Comparison of ENCODE assay signal across 15 mouse cellular contexts in the genomic region with DNA sequence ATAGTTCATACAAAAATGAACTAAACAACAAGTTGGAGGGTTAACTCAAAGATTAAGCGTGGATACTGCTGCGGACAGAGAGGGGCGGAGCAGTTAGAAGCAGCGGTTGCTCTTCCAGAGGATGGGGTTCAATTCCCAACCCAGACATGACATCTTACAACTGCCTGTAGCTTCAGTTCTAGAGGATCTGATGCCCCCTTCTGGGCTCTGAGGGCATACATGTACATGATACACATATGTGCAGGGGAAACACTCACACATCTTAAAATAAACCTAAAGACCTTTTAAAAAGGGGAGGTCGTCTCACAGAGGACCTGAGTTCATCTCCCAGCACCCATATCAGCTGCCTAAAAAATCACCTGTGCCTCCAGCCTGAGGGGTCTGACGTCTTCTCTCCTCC. TPM values are rescaled to one million over a fixed set of nuclear protein-coding genes. Genes with fewer than 3 reads are reported as not detected.
A peak's percentile ranks its signal among the peaks of the same experiment; 100 is the strongest.
DNase-seq lines count a peak whose midpoint lies in the region; ATAC-seq and TF ChIP-seq lines count a peak whose summit lies in the region.
"Had no signal": no experiment of that assay in that cellular context is flagged by ENCODE, and none has a peak within 500 bp of the region (broad histone marks: within the 10 kb centered on the region; RNA-seq: fewer than 3 reads in every experiment).

No protein-coding gene starts in this region.

- no peak overlapping the region for H3K27ac ChIP-seq in kidney, postnatal 0 days
- H3K27ac ChIP-seq in forebrain, embryonic 16.5 days (ENCODE audit: low read length): no peak overlapping the region
- H3K27ac ChIP-seq: embryonic facial prominence, embryonic 10.5 days; forebrain, embryonic 10.5 days had no signal

- H3K27me3 ChIP-seq in kidney, postnatal 0 days (ENCODE audit: insufficient read depth, low read length): no peaks in the 10 kb centered on the region
- H3K27me3 ChIP-seq in forebrain, embryonic 16.5 days (replicated peaks; ENCODE audit: control insufficient read depth, insufficient read depth, low read length): no peaks in the 10 kb centered on the region

- H3K9ac ChIP-seq in kidney, postnatal 0 days (ENCODE audit: low read depth, low read length): no peak overlapping the region
- H3K9ac ChIP-seq in forebrain, embryonic 16.5 days (replicated peaks; ENCODE audit: low read depth, low read length): no peak overlapping the region

- no peak for DNase-seq in kidney, postnatal 0 days (ENCODE audit: low spot score)
- DNase-seq in kidney, adult 18-20 months: no peak
- DNase-seq in thymus, postnatal 4 days: peak; percentile 23
- no peak for DNase-seq in thymus, postnatal 10 days (ENCODE audit: low spot score in 2 of 2)
- DNase-seq in adipocyte (ENCODE audit: low spot score): peak; percentile 45
- DNase-seq: adrenal gland, postnatal 36 days; cerebellum, adult 2 months; gastrocnemius, postnatal 10 days; retina, postnatal 1 day had no signal

- H3K9me3 ChIP-seq in kidney, postnatal 0 days (replicated peaks; ENCODE audit: low read length): no peaks in the 10 kb centered on the region
- no peaks in the 10 kb centered on the region for H3K9me3 ChIP-seq in forebrain, embryonic 16.5 days (ENCODE audit: control insufficient read depth, low read length)

- peak; percentile 45 for TF ChIP-seq CTCF in kidney, postnatal 0 days (IDR thresholded peaks at IDR 0.05; ENCODE audit: low read depth)

- no peak for ATAC-seq in kidney, postnatal 0 days (replicated peaks; ENCODE audit: low FRiP score, low read depth)
- ATAC-seq in forebrain, embryonic 16.5 days: no peak
- no peak for ATAC-seq in frontal cortex, adult (ENCODE audit: low TSS enrichment)
- ATAC-seq: hindbrain, embryonic 16.5 days had no signal

- WGBS in kidney, postnatal 0 days: 86% methylated on average over 6 of the region's 6 CpGs
- WGBS in forebrain, embryonic 16.5 days: 89% methylated on average over 6 of the region's 6 CpGs

- H3K4me1 ChIP-seq in kidney, postnatal 0 days (replicated peaks; ENCODE audit: insufficient read depth, low read length): no peaks in the 10 kb centered on the region
- H3K4me1 ChIP-seq in forebrain, embryonic 16.5 days (replicated peaks; ENCODE audit: control insufficient read depth, insufficient read depth, low read length): no peaks in the 10 kb centered on the region

- H3K4me3 ChIP-seq in kidney, postnatal 0 days (replicated peaks; ENCODE audit: low read depth, low read length): no peak overlapping the region
- H3K4me3 ChIP-seq in forebrain, embryonic 16.5 days (replicated peaks; ENCODE audit: low read length): no peak overlapping the region
- H3K4me3 ChIP-seq: embryonic facial prominence, embryonic 10.5 days; forebrain, embryonic 10.5 days had no signal

- H3K36me3 ChIP-seq in kidney, postnatal 0 days (ENCODE audit: insufficient read depth, low read length): no peaks in the 10 kb centered on the region
- H3K36me3 ChIP-seq in forebrain, embryonic 16.5 days (ENCODE audit: control insufficient read depth, insufficient read depth): peaks cover 2% of the 10 kb centered on the region

- H3K4me2 ChIP-seq in kidney, postnatal 0 days (ENCODE audit: low read length): no peak overlapping the region
- no peak overlapping the region for H3K4me2 ChIP-seq in forebrain, embryonic 16.5 days (ENCODE audit: low read length)
- H3K4me2 ChIP-seq: midbrain, embryonic 11.5 days had no signal

RNA-seq across cellular contexts. Expression of a gene that starts 40.9 kb away (rescaled TPM):
- 7.0 TPM in 2 replicates for polyA plus RNA-seq in kidney, postnatal 0 days (2015; fragmentation: Nextera tagmentation; extraction: Ambion mirVana)
- polyA plus RNA-seq in forebrain, embryonic 16.5 days (2015; fragmentation: Nextera tagmentation; extraction: Ambion mirVana): 10.4 and 15.1 TPM in 2 replicates

RNA-seq across cellular contexts. Expression of a gene that starts 51.3 kb away (rescaled TPM):
- 1.8 and 2.0 TPM in 2 replicates for polyA plus RNA-seq in kidney, postnatal 0 days (2015; fragmentation: Nextera tagmentation; extraction: Ambion mirVana)
- polyA plus RNA-seq in forebrain, embryonic 16.5 days (2015; fragmentation: Nextera tagmentation; extraction: Ambion mirVana): 5.3 and 5.6 TPM in 2 replicates

RNA-seq across cellular contexts. Expression of a gene that starts 54.7 kb away (rescaled TPM):
- 122 TPM in 2 replicates for polyA plus RNA-seq in kidney, postnatal 0 days (2015; fragmentation: Nextera tagmentation; extraction: Ambion mirVana)
- polyA plus RNA-seq in forebrain, embryonic 16.5 days (2015; fragmentation: Nextera tagmentation; extraction: Ambion mirVana): 194 and 201 TPM in 2 replicates

Comparison
In these comparisons a context has a peak if more than half of its experiments do, and no peak if none do; other contexts are left out.
1. DNase-seq: peak in thymus, postnatal 4 days (single experiment) and adipocyte (single experiment); none in kidney, postnatal 0 days (single experiment), kidney, adult 18-20 months (single experiment) and thymus, postnatal 10 days (0 of 2).